Mouse (Mus musculus): Measurements from ENCODE around the gene Mrps14. TPM values are rescaled to one million over a fixed set of nuclear protein-coding genes. Genes with fewer than 3 reads are reported as not detected.

Gene Mrps14
- polyA plus RNA-seq, 1 experiment from 2014 or later: 258 TPM

DNA sequence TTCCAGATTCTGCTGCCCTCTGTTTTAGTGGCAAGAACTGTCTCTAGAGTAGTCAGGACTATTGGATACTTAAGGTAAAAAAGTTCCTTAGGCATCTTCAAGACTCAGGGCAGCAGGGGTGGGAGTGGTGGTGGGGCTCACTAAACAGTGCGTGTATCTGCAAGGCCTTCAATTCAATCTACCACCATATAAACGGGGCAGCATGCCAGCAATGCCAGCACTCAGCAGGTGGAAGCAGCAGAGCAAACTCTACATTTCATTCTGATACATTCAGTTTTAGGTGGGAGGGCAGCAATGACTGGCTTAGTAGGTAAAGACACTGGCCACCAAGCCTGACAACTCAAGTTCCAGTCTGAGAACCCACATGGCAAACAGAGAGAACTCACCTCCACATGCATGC lies 45.1 kb downstream of the Mrps14 start:
- Histone ChIP-seq H3K4me3 (ENCODE audit: low read depth, low read length) (no peak overlapping the region), H3K4me2 (no peak overlapping the region), H3K27ac (ENCODE audit: low read depth, low read length) (no peak overlapping the region), H3K9me3 (ENCODE audit: control insufficient read depth, low read length) (no peaks in the 10 kb centered on the region), H3K4me1 (ENCODE audit: control insufficient read depth, insufficient read depth, low read length) (no peaks in the 10 kb centered on the region), H3K27me3 (ENCODE audit: control insufficient read depth, insufficient read depth, low read length) (no peaks in the 10 kb centered on the region), H3K9ac (ENCODE audit: low read length) (no peak overlapping the region), H3K36me3 (ENCODE audit: control insufficient read depth, insufficient read depth, low read length) (no peaks in the 10 kb centered on the region)
- no peak for ATAC-seq (ENCODE audit: low FRiP score)
- no peak for DNase-seq (ENCODE audit: low spot score, missing footprints)
- 90% methylated on average over 2 of the region's 2 CpGs for WGBS

DNA sequence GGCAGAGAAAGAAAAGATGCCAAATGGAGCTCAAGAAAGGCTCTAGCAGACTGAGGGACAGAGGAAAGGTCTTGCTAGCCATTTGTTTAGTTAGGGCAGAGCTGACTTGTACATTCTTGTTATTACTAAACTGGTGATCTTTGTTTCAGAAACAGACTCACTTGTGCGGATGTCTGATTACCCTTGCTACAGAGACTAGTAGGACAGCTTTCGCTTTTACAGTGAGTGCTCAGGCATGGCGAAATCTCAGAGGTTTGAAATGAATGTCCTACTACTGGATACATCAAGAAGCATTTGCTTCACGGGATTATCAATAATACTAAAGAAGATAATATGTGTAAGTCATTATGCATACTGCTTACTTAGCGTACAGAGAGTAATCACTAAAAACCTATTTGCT lies 49.7 kb downstream of the Mrps14 start:
- no peak for DNase-seq (ENCODE audit: low spot score, missing footprints)
- no peaks in the 10 kb centered on the region for H3K36me3 ChIP-seq (ENCODE audit: control insufficient read depth, insufficient read depth, low read length)

GRCm38 (mm10) chr1:160245954-160246353 lies 50.9 kb downstream of the Mrps14 start:
- 75% methylated on average over 2 of the region's 2 CpGs for WGBS
- ATAC-seq (ENCODE audit: low FRiP score) (no peak), DNase-seq (ENCODE audit: low spot score, missing footprints) (no peak)
- Histone ChIP-seq H3K4me2 (no peak overlapping the region), H3K4me3 (ENCODE audit: low read depth, low read length) (no peak overlapping the region), H3K9ac (ENCODE audit: low read length) (no peak overlapping the region), H3K4me1 (ENCODE audit: control insufficient read depth, insufficient read depth, low read length) (no peaks in the 10 kb centered on the region), H3K9me3 (ENCODE audit: control insufficient read depth, low read length) (no peaks in the 10 kb centered on the region), H3K27me3 (ENCODE audit: control insufficient read depth, insufficient read depth, low read length) (no peaks in the 10 kb centered on the region), H3K27ac (ENCODE audit: low read depth, low read length) (no peak overlapping the region), H3K36me3 (ENCODE audit: control insufficient read depth, insufficient read depth, low read length) (no peaks in the 10 kb centered on the region)

More for the DNA sequence above, 49.7 kb downstream of the Mrps14 start:
- Histone ChIP-seq H3K9me3 (ENCODE audit: control insufficient read depth, low read length) (no peaks in the 10 kb centered on the region), H3K4me2 (no peak overlapping the region), H3K27ac (ENCODE audit: low read depth, low read length) (no peak overlapping the region), H3K9ac (ENCODE audit: low read length) (no peak overlapping the region), H3K4me1 (ENCODE audit: control insufficient read depth, insufficient read depth, low read length) (no peaks in the 10 kb centered on the region), H3K4me3 (ENCODE audit: low read depth, low read length) (no peak overlapping the region), H3K27me3 (ENCODE audit: control insufficient read depth, insufficient read depth, low read length) (no peaks in the 10 kb centered on the region)
- 92% methylated on average over 5 of the region's 5 CpGs for WGBS
- ATAC-seq (ENCODE audit: low FRiP score): no peak

DNA sequence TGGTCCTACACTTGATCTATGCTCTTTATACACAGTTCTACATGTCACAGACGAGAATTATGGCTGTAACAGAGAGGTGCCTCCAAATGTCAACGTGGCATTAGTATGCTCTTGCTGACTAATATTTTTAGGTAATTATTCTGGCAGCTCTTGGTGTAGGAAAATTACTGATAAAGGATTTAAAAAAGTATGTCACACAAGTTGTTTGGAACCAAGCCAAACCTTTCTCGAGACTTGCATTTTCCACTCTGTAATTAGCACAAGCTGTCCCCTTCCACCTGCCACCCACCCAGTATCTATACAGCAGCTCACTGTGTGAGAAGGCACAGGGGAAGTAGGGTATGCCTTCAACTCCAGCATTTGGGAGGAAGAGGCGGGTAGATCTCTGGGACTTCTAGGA lies 51.8 kb downstream of the Mrps14 start:
- Histone ChIP-seq H3K4me3 (ENCODE audit: low read depth, low read length) (no peak overlapping the region), H3K4me1 (ENCODE audit: control insufficient read depth, insufficient read depth, low read length) (no peaks in the 10 kb centered on the region), H3K36me3 (ENCODE audit: control insufficient read depth, insufficient read depth, low read length) (no peaks in the 10 kb centered on the region), H3K9ac (ENCODE audit: low read length) (no peak overlapping the region), H3K9me3 (ENCODE audit: control insufficient read depth, low read length) (no peaks in the 10 kb centered on the region), H3K4me2 (no peak overlapping the region), H3K27me3 (ENCODE audit: control insufficient read depth, insufficient read depth, low read length) (no peaks in the 10 kb centered on the region), H3K27ac (ENCODE audit: low read depth, low read length) (no peak overlapping the region)
- ATAC-seq (ENCODE audit: low FRiP score) (no peak), DNase-seq (ENCODE audit: low spot score, missing footprints) (no peak)
- WGBS: 85% methylated on average over 4 of the region's 4 CpGs

GRCm38 (mm10) chr1:160247473-160247872 lies 52.5 kb downstream of the Mrps14 start:
- H3K27ac ChIP-seq (ENCODE audit: low read depth, low read length): no peak overlapping the region
- H3K27me3 ChIP-seq (ENCODE audit: control insufficient read depth, insufficient read depth, low read length): no peaks in the 10 kb centered on the region
- DNase-seq (ENCODE audit: low spot score, missing footprints) (no peak), ATAC-seq (ENCODE audit: low FRiP score) (no peak)
- no peak overlapping the region for H3K4me2 ChIP-seq
- H3K4me3 ChIP-seq (ENCODE audit: low read depth, low read length): no peak overlapping the region
- H3K36me3 ChIP-seq (ENCODE audit: control insufficient read depth, insufficient read depth, low read length): no peaks in the 10 kb centered on the region
- no peak overlapping the region for H3K9ac ChIP-seq (ENCODE audit: low read length)
- no peaks in the 10 kb centered on the region for H3K9me3 ChIP-seq (ENCODE audit: control insufficient read depth, low read length)
- WGBS: 80% methylated on average over 9 of the region's 9 CpGs
- no peaks in the 10 kb centered on the region for H3K4me1 ChIP-seq (ENCODE audit: control insufficient read depth, insufficient read depth, low read length)

DNA sequence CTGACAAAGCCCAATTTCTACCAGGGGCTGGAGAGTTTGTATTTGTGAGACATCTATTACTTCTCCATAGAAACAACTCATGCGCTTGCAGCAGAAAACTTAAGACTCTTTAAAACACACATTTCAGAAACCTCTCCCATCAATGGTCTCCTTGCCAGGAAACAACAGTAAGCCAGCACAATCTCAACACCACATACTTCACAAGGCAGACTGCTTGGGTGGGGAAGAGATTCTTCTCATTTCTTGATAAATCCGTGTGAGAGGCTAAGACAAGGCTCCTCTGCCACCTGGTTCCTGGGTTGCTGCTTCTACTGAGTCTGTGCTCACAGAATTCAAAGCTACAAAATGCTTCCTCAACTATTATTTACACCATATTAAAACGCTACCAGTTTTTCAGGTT lies 54.8 kb downstream of the Mrps14 start:
- WGBS: 76% methylated on average over 3 of the region's 3 CpGs
- no peaks in the 10 kb centered on the region for H3K9me3 ChIP-seq (ENCODE audit: control insufficient read depth, low read length)
- H3K9ac ChIP-seq (ENCODE audit: low read length): no peak overlapping the region
- H3K27ac ChIP-seq (ENCODE audit: low read depth, low read length): no peak overlapping the region
- ATAC-seq (ENCODE audit: low FRiP score) (no peak), DNase-seq (ENCODE audit: low spot score, missing footprints) (no peak)
- H3K27me3 ChIP-seq (ENCODE audit: control insufficient read depth, insufficient read depth, low read length): no peaks in the 10 kb centered on the region
- H3K4me2 ChIP-seq: no peak overlapping the region
- H3K4me1 ChIP-seq (ENCODE audit: control insufficient read depth, insufficient read depth, low read length): no peaks in the 10 kb centered on the region
- no peak overlapping the region for H3K4me3 ChIP-seq (ENCODE audit: low read depth, low read length)
- H3K36me3 ChIP-seq (ENCODE audit: control insufficient read depth, insufficient read depth, low read length): no peaks in the 10 kb centered on the region

DNA sequence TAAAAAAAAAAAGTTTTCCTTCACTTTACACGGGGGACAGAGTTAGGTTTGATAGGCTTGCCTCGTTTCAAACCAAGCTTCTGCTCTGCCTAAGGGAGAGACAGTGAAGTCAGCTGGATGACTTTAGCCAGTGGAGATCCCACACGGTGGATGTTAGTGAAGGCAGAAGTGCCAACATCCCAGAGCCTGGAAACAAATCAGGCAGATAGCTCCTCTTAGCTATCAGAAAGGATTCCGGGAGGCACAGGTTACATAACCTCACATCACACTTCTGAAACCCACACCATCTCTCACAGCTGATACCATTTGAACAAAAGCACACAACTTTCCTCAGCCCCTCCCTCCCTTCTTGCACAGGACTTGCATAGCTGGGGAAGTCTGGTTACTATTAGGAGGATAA lies 55.8 kb downstream of the Mrps14 start:
- Histone ChIP-seq H3K27ac (ENCODE audit: low read depth, low read length) (no peak overlapping the region), H3K9ac (ENCODE audit: low read length) (no peak overlapping the region), H3K36me3 (ENCODE audit: control insufficient read depth, insufficient read depth, low read length) (no peaks in the 10 kb centered on the region), H3K9me3 (ENCODE audit: control insufficient read depth, low read length) (no peaks in the 10 kb centered on the region), H3K4me2 (no peak overlapping the region), H3K27me3 (ENCODE audit: control insufficient read depth, insufficient read depth, low read length) (no peaks in the 10 kb centered on the region), H3K4me3 (ENCODE audit: low read depth, low read length) (no peak overlapping the region), H3K4me1 (ENCODE audit: control insufficient read depth, insufficient read depth, low read length) (no peaks in the 10 kb centered on the region)
- no peak for ATAC-seq (ENCODE audit: low FRiP score)
- no peak for DNase-seq (ENCODE audit: low spot score, missing footprints)
- 74% methylated on average over 4 of the region's 4 CpGs for WGBS

DNA sequence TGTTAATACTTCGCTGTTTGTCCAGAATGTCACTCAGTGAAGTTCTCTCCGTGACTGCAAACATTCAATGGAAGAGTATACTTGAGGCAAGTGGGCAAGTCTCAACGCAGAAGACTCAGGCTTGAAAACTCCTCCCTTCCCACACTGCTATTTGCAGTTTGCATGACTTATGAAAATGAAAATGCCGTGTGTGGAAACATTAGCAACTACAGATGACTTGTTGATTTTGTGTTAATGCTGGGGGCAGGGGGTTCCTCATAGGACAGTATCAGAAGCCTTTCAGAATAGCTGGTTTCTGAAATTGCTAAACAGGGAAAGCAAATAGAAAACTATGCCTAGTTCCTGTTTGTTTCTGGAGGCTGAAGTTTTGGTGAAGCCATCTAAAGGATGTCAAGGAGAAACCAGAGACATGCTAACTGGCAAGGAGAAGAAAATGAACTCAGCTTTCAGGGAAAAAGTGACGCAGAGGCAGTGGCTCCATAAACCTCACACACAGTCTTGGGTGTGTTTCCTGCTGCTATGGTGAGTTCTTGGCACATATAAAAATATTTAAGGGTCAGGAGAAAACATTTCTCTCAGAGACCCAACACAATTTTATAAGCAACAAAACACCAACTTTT lies 56.5 kb downstream of the Mrps14 start:
- Histone ChIP-seq H3K36me3 (ENCODE audit: control insufficient read depth, insufficient read depth, low read length) (no peaks in the 10 kb centered on the region), H3K27ac (ENCODE audit: low read depth, low read length) (no peak overlapping the region), H3K9ac (ENCODE audit: low read length) (no peak overlapping the region), H3K4me1 (ENCODE audit: control insufficient read depth, insufficient read depth, low read length) (no peaks in the 10 kb centered on the region), H3K27me3 (ENCODE audit: control insufficient read depth, insufficient read depth, low read length) (no peaks in the 10 kb centered on the region), H3K4me3 (ENCODE audit: low read depth, low read length) (no peak overlapping the region), H3K9me3 (ENCODE audit: control insufficient read depth, low read length) (no peaks in the 10 kb centered on the region), H3K4me2 (no peak overlapping the region)
- DNase-seq (ENCODE audit: low spot score, missing footprints) (no peak), ATAC-seq (ENCODE audit: low FRiP score) (no peak)
- 80% methylated on average over 5 of the region's 5 CpGs for WGBS

All from midbrain, embryonic 11.5 days (tissue).